Mouse (Mus musculus) forelimb bud, embryonic 11.5 days (tissue): Measurements from ENCODE around the gene Hpcal4.
A peak's percentile ranks its signal among the peaks of the same experiment; 100 is the strongest.

ENCODE experiments used
- DNase-seq: peaks from one replicate; pipeline ENCODE4 v3.0.0-alpha.2; 2012; ENCODE audit warnings: low read depth, low spot score

Hpcal4 gene

GRCm38 (mm10) chr4:123237386-123238266 is 54.6 kb downstream of the Hpcal4 start:
- no peak for DNase-seq

DNA sequence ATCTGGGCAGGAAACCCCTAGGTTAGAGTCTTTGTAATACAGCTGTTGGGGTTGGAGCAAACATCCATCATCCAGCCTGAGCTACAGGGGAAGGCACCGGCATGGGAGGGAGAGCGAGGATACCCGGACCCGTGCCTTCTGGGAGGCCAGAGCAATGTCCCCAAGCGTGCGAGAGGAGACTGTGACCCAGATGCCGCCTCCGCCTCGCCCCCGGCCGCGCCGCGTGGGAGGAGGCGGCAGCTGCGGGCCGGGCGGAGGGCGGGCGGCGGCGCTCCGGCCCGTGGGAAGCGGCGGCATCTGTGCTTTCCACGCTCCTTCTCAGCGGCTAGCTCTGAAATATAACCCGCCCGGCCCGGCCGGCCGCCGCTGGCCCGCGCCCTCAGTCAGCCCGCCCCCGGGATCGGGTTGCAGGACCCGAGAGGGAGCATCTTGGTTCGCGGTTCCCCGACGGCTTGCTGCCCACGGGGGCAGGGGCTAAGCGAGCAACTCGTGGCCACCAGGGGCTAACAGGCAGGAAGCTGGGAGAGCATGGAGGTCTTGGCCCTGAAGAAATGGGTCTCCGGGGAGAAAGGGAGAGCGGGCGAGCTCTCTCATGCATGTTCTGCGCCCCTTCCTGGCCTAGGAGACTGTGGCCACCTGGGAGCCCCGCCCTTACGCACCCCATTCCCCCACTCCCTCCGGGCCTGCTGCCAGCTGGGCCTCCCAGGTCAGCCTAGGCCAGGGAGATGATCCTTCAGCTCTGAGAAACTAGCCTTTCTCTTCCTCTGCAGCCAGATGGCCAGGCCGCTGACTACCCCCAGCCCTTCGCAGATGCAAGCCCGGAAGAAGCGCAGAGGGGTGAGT is 56.6 kb downstream of the Hpcal4 start:
- DNase-seq, result peak; percentile 44
